Mouse (Mus musculus): Measurements from ENCODE around the gene Dnase1l3.

Dnase1l3 gene

GRCm38 (mm10) chr14:7938809-7939784, 55.3 kb downstream of the Dnase1l3 start:
- no peak for DNase-seq (ENCODE audit: low spot score in 2 of 2)

- DNase-seq (ENCODE audit: low spot score in 2 of 2), result no peak
Observed at GRCm38 (mm10) chr14:7937052-7937630, 57.2 kb downstream of the Dnase1l3 start.

- DNase-seq (ENCODE audit: low spot score in 2 of 2), result no peak
Observed at GRCm38 (mm10) chr14:7934166-7934565, 60.2 kb downstream of the Dnase1l3 start.

GRCm38 (mm10) chr14:7932151-7932550, 62.2 kb downstream of the Dnase1l3 start:
- no peak for DNase-seq (ENCODE audit: low spot score in 2 of 2)

GRCm38 (mm10) chr14:7929029-7929428, 65.3 kb downstream of the Dnase1l3 start:
- no peak for DNase-seq (ENCODE audit: low spot score in 2 of 2)

GRCm38 (mm10) chr14:7928362-7928761, 66.0 kb downstream of the Dnase1l3 start:
- no peak for DNase-seq (ENCODE audit: low spot score in 2 of 2)

DNA sequence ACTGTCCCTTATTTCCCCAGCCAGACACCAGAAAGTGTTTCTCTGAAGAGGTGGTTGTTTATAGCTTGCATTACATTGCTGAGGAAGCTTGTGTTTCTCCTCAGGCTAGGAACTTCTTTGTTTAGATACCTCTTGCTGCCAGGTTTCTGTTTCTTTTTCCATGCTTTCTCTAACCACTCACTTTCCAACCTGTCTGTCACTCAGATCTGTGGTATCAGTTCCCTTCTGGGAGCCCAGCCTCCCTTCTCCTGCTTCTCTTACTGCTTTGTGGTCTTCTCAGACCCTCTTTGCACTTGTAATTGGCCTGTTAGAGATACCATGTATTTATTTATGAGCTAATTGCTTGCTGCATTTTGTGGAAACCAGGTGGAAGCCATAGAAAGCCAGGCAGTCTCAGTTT, 70.7 kb downstream of the Dnase1l3 start:
- no peak for DNase-seq (ENCODE audit: low spot score in 2 of 2)

GRCm38 (mm10) chr14:7921459-7921858, 72.9 kb downstream of the Dnase1l3 start:
- no peak for DNase-seq (ENCODE audit: low spot score in 2 of 2)

DNA sequence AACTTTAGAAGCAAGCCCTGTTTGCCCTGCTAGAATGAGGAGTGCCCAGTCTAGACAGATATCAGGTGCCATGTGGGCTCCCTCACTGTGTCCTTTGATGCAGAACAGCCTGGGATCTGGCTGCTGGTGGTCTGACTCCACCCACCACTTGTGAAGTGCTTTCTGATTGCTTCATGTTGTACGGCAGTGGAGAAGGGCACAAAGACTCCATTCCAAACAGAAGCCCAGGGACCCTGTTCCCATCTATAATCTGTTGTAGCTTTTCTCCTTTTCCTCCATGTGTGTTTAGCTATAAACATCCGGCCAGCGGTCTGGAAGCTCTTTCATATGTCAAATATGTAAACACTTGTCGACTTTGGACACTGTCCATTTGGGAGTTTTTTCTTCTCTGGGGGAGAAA, 74.5 kb downstream of the Dnase1l3 start:
- no peak for DNase-seq (ENCODE audit: low spot score in 2 of 2)

DNA sequence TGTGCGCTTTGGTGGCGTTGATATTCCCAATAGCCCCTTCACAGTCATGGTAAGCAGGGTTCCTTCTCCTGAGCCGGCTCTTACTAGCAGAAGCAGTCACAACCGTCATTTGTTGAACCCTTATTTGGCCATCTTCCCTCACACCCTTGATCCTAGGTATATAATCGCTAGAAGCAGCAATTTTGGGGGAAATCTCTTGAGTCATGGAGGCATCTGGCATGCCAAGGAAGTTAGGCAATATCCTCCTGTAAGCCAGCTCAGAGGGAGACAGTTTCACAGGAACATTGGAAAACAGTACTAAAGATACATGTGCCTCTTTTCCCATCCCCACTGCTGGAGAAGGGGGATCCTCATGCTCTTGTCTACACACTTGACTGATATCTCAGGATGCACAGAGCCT, 75.1 kb downstream of the Dnase1l3 start:
- DNase-seq (ENCODE audit: low spot score in 2 of 2), result no peak

GRCm38 (mm10) chr14:7918150-7918991, 76.0 kb downstream of the Dnase1l3 start:
- DNase-seq (ENCODE audit: low spot score in 2 of 2), result no peak
